Mouse (Mus musculus) G1E (cell line): ENCODE data around the gene Pkd2. TPM values are rescaled to one million over a fixed set of nuclear protein-coding genes. Genes with fewer than 3 reads are reported as not detected.

Experiments used
- ATAC-seq: 2 replicates; pipeline ENCODE4 v1.8.0; 2016; ENCODE audit warnings: mild to moderate bottlenecking; ENCODE audit not compliant: insufficient number of reproducible peaks, poor library complexity, low FRiP score, severe bottlenecking; ENCODE audit errors: extremely low read depth
- DNase-seq: peaks from one replicate; pipeline ENCODE4 v3.0.0; 2012; ENCODE audit warnings: low spot score
- H3K27me3 ChIP-seq: 2 replicates; pipeline ENCODE4 v1.6.1; 2012; ENCODE audit warnings: mild to moderate bottlenecking, low read length, inconsistent platforms; ENCODE audit not compliant: insufficient read depth
- H3K36me3 ChIP-seq: replicated peaks from 2 replicates; pipeline ENCODE3; 2012; ENCODE audit warnings: mild to moderate bottlenecking, inconsistent platforms
- H3K4me1 ChIP-seq: 2 replicates; pipeline ENCODE4 v1.6.1; 2012; ENCODE audit warnings: low read depth, low read length, inconsistent platforms, mixed read lengths; ENCODE audit not compliant: insufficient read depth
- H3K4me3 ChIP-seq: 2 replicates; pipeline ENCODE4 v1.5.1; 2012; ENCODE audit warnings: low read depth, mild to moderate bottlenecking, inconsistent platforms, low read length, moderate library complexity, mixed read lengths
- H3K9me3 ChIP-seq: replicated peaks from 2 replicates; pipeline ENCODE4 v1.6.1; 2012; ENCODE audit warnings: inconsistent platforms
- CTCF ChIP-seq: IDR thresholded peaks from 2 replicates; pipeline ENCODE4 v1.5.1; 2012; ENCODE audit warnings: low read depth, low read length, inconsistent platforms, mixed read lengths
- GATA1 ChIP-seq: IDR thresholded peaks from 2 replicates; pipeline ENCODE4 v1.6.1; 2012; ENCODE audit warnings: borderline replicate concordance, low read length, inconsistent platforms, mixed read lengths
- GATA2 ChIP-seq: IDR thresholded peaks from 2 replicates; pipeline ENCODE4 v1.6.1; 2012; ENCODE audit warnings: low read depth, low read length, inconsistent platforms, borderline replicate concordance
- POLR2AphosphoS5 ChIP-seq: IDR thresholded peaks from 2 replicates; pipeline ENCODE4 v1.6.1; 2012; ENCODE audit warnings: low read depth, low read length, inconsistent platforms; ENCODE audit not compliant: insufficient replicate concordance
- TAL1 ChIP-seq: conservative IDR thresholded peaks from 2 replicates; pipeline ENCODE4 v1.6.1; 2012; ENCODE audit warnings: low read depth, low read length, inconsistent platforms, mixed read lengths
- polyA plus RNA-seq: library from polyadenylated mRNA; stranded (reverse); fragments of >175 nt; gene quantifications from 2 replicates; pipeline ENCODE4 v1.2.3, GENCODE M21; 2012
- total RNA-seq, 2 experiments: library from RNA; stranded (forward) in 1 of 2; stranded (reverse) in 1 of 2; fragments of 200-1000 nt in 1 of 2; fragments of >200 nt in 1 of 2; fragmentation: Nextera tagmentation in 1 of 2; gene quantifications; 2 replicates each; pipeline ENCODE4 v1.2.3; 2014 to 2017

Gene Pkd2
- total and polyA plus RNA-seq, 3 experiments: 0.27 TPM; not detected in 2

DNA sequence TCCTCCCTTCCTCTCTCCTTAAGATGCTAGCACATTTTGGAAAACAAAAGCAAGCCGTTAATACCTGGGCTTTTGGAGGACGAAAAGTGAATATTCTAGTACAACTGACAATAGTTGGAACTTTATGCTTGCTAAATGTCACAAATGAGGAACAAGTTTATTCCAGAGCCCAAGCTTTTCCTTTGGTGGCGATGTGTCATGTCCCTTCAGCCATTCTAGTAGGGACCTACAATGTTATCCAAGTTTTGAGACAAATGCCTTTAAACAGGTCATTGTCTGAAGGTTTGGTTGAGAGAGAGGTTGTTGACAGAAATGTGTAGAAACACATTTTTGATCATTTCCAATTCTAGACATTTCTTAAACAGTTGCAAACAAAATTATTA is 1.2 kb downstream of the Pkd2 start:
- no peak for TF ChIP-seq CTCF
- Histone ChIP-seq H3K4me1 (no peaks in the 10 kb centered on the region), H3K27me3 (no peaks in the 10 kb centered on the region), H3K4me3 (no peak overlapping the region), H3K36me3 (no peaks in the 10 kb centered on the region), H3K9me3 (peaks cover 40% of the 10 kb centered on the region)
- ATAC-seq (no peak), DNase-seq (no peak)

DNA sequence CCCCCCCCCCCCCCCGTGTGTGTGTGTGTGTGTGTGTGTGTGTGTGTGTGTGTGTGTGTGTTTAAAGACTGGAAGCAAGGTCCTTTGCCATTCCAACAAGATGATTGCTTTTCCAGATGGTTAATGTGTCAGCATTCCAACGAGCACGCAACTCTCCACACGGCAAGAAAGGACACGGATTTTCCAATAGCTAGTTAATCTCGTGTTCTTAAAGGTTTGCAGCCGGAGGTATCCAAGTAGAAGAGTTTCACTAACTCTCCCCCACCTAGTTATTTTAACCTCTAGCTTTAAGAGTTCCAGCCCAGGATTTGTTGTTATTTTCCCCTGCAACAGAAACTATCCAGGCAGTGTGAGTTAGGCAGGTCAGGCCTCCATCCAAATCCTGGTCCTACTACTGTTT is 1.6 kb downstream of the Pkd2 start:
- no peak for ATAC-seq

DNA sequence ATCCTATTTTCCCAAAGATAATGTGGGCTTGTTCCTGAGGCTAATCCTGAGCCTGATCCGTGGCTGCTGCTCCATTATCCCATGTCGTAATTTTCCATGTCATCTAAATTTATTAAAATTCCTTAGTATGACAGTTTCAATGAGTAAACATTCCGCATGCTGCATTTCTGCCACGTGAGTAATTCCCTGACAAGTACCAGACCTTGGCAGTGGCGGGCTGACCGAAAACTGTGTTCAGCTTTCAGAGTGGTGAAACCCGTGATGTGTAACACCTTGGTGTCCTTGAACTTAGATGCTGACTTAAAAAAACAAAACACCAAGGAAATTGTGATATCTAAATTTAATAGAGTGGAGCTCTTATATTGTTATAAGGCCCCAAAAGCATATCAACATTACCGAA is 6.0 kb downstream of the Pkd2 start:
- Histone ChIP-seq H3K9me3 (peaks cover 27% of the 10 kb centered on the region), H3K4me3 (no peak overlapping the region), H3K36me3 (no peaks in the 10 kb centered on the region), H3K4me1 (no peaks in the 10 kb centered on the region), H3K27me3 (no peaks in the 10 kb centered on the region)
- DNase-seq (no peak), ATAC-seq (no peak)
- TF ChIP-seq POLR2AphosphoS5 (no peak), GATA2 (no peak), CTCF (no peak), GATA1 (no peak), TAL1 (no peak)

More for the DNA sequence above, 1.6 kb downstream of the Pkd2 start:
- Histone ChIP-seq H3K27me3 (no peaks in the 10 kb centered on the region), H3K4me3 (no peak overlapping the region), H3K4me1 (no peaks in the 10 kb centered on the region), H3K9me3 (peaks cover 44% of the 10 kb centered on the region), H3K36me3 (no peaks in the 10 kb centered on the region)
- DNase-seq: no peak
- no peak for TF ChIP-seq TAL1
- TF ChIP-seq GATA1: no peak
- TF ChIP-seq POLR2AphosphoS5: no peak
- TF ChIP-seq GATA2: no peak
- TF ChIP-seq CTCF: no peak

DNA sequence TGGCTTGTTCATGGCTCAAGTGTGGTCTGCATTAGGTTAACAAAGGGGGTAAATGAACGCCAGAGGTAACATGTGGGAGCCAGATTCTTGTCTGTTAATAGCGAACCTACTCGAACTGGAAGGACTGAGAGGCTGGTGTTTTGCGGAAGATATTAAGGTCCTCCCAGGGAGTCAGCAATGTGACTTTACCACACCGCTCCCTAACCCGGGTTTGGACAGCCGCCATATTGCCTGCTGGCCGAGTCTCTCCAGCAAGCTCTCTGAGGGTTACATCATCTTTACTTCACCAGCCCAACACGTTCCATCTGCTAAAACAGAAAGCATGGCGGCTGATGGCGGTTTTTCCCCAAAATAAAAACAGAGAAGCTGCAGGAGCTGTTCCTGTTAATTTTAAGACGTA is 6.5 kb downstream of the Pkd2 start:
- no peak overlapping the region for H3K4me3 ChIP-seq
- no peak for DNase-seq
- peaks cover 29% of the 10 kb centered on the region for H3K9me3 ChIP-seq
- H3K27me3 ChIP-seq: no peaks in the 10 kb centered on the region
- H3K4me1 ChIP-seq: no peaks in the 10 kb centered on the region
- H3K36me3 ChIP-seq: no peaks in the 10 kb centered on the region
- ATAC-seq: no peak
- no peak for TF ChIP-seq CTCF
- TF ChIP-seq GATA1: no peak
- TF ChIP-seq TAL1: no peak
- TF ChIP-seq POLR2AphosphoS5: no peak
- TF ChIP-seq GATA2: no peak

DNA sequence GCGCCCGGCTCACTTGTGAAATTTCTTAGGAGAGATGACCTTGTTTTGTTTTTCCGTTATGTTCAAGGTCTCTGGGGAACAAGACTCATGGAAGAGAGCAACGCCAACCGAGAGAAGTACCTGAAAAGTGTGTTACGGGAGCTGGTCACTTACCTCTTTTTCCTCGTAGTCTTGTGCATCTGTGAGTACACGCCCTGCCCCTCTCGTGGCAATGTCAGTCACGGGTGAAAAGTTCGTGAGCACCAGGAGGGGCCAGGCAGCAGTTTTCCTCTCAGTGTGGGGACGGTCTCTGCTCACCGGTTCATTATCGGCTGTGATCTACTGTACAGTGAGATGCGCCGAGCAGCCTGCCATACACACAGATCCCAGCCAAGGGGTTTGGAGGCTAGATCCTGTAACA is 7.6 kb downstream of the Pkd2 start:
- TF ChIP-seq GATA2 (no peak), POLR2AphosphoS5 (no peak), TAL1 (no peak), CTCF (no peak), GATA1 (no peak)
- peaks cover 33% of the 10 kb centered on the region for H3K9me3 ChIP-seq
- no peaks in the 10 kb centered on the region for H3K27me3 ChIP-seq
- ATAC-seq (no peak), DNase-seq (no peak)
- H3K36me3 ChIP-seq: no peaks in the 10 kb centered on the region
- no peaks in the 10 kb centered on the region for H3K4me1 ChIP-seq
- no peak overlapping the region for H3K4me3 ChIP-seq

DNA sequence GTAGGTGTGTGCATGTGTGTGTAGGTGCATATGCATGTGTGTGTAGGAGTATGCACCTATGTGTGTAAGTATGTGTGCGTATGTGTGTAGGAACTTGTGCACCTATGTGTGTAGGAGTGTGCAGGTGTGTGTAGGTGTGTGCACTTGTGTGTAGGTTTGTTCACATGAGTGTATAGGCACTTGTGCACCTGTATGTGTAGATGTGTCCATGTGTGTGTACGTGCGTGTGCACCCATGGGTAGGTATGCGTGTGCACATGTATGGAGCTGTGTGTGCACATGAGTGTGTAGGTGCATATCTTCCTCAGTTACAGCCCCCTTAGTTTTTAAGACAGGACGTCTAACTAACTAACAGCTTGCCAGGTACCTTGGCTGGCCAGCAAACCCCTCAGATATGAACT is 9.3 kb downstream of the Pkd2 start:
- no peak overlapping the region; the same call in 1 of the 2 replicates for H3K4me3 ChIP-seq
- peaks cover 41% of the 10 kb centered on the region for H3K9me3 ChIP-seq
- no peaks in the 10 kb centered on the region for H3K36me3 ChIP-seq
- TF ChIP-seq CTCF (no peak), TAL1 (no peak), GATA2 (no peak)
- ATAC-seq (no peak; the same call in 1 of the 2 replicates), DNase-seq (no peak)
- no peaks in the 10 kb centered on the region for H3K27me3 ChIP-seq
- no peaks in the 10 kb centered on the region for H3K4me1 ChIP-seq

DNA sequence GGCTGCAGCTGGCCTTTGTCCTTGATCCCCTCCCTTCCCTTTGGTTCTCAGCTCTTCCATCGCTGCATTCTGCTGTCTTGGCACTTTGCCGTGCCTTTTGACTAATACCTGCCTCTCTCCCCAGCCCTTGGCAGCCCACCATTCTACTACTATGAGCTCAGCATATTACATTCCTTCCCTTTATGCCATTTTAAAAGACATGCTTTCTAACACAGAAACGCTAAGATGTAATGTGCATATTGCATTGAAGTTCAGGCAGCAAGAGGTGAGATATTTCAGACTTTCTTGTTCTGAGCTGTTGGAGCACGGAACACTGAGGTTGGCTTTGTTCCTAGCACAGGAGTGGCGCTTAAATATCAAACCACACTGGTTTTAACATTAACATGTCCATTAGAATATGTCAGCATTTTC is 11.7 kb downstream of the Pkd2 start:
- ATAC-seq: no peak
- TF ChIP-seq GATA2 (no peak), TAL1 (no peak), POLR2AphosphoS5 (no peak), GATA1 (no peak)
- Histone ChIP-seq H3K36me3 (no peaks in the 10 kb centered on the region), H3K9me3 (peaks cover 31% of the 10 kb centered on the region), H3K27me3 (no peaks in the 10 kb centered on the region), H3K4me3 (no peak overlapping the region), H3K4me1 (no peaks in the 10 kb centered on the region)
- DNase-seq: no peak
